Mouse (Mus musculus) testis, adult 2 months (tissue): ENCODE results near the gene Opn4.

Experiments
- CTCF ChIP-seq: fragments of 200-500 bp; IDR thresholded peaks from 2 replicates; pipeline ENCODE4 v1.5.1; 2012; ENCODE audit warnings: low read depth, mild to moderate bottlenecking, inconsistent platforms, low read length, moderate library complexity; ENCODE audit not compliant: control insufficient read depth, insufficient read depth, insufficient replicate concordance
- POLR2A ChIP-seq: fragments of 200-500 bp; IDR thresholded peaks from 2 replicates; pipeline ENCODE4 v1.6.1; 2012; ENCODE audit warnings: low read depth, mild to moderate bottlenecking, inconsistent platforms, low read length, moderate library complexity; ENCODE audit not compliant: control insufficient read depth

DNA sequence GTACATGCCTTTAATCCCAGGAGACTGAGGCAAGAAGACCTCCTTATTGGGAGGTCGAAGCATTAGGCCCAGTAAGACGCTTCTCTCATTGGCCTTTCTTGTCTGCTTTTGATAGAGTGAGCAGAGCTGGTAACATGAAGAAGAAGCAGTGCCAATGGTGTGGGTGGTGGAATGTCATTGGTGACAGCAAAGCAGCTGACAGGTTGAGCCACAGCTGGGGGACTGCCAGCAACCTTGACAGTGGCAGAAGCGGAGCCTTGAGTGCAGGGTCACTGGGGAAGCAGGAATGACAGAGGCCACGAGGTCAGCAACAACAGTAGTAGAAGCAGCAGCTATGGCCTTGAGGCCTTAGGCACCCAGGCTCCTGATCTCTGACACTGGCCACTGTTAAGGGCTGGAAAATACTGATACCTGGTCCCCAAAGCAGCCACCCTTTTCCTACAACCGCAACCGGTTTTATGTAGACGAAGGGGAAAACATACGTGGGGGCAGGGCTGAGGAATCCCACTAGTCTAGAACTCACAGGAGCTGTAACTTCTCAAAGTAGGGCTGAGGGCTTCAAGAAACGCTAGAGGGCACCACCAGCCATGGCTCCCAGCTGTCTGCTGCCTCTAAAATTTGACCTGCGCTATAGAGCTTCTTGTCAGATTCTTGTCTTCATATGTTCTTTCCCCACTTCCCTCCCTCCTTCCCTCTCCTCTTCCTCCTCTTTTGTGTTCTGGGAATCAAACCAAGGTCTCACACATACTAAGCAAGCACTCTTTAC is 20.9 kb upstream of the Opn4 start:
- no peak for TF ChIP-seq POLR2A
- TF ChIP-seq CTCF, result peak; percentile 30; the same call in 1 of the 2 replicates
